In genomic region chr2:159428201-159428600, GRCm38 (mm10) we compare ENCODE assay signal across 16 mouse cellular contexts.
"Had no signal": no experiment of that assay in that cellular context is flagged by ENCODE, and none has a peak within 500 bp of the region (broad histone marks: within the 10 kb centered on the region; RNA-seq: fewer than 3 reads in every experiment).

No protein-coding gene starts in this region.

- DNase-seq: kidney, adult 18-20 months; kidney, postnatal 36 days; left cerebral cortex, postnatal 4 days; lung, adult 18-20 months; midbrain, embryonic 14.5 days; right cerebral cortex, postnatal 4 days; spleen, adult 18-20 months; thymus, adult 18-20 months; thymus, postnatal 25 days had no signal

- H3K4me1 ChIP-seq: midbrain, embryonic 10.5 days; neural tube, embryonic 15.5 days had no signal

- H3K4me3 ChIP-seq: layer of hippocampus, adult 2 months; limb, embryonic 13.5 days; midbrain, embryonic 10.5 days; myocyte; neural tube, embryonic 15.5 days had no signal

- H3K36me3 ChIP-seq: limb, embryonic 13.5 days; midbrain, embryonic 10.5 days; neural tube, embryonic 15.5 days had no signal

- H3K4me2 ChIP-seq: limb, embryonic 13.5 days; neural tube, embryonic 15.5 days had no signal

- H3K27ac ChIP-seq: hindbrain, postnatal 0 days; layer of hippocampus, adult 2 months; limb, embryonic 13.5 days; liver, embryonic 14.5 days; midbrain, embryonic 10.5 days; neural tube, embryonic 15.5 days had no signal

- H3K9ac ChIP-seq: limb, embryonic 13.5 days; liver, embryonic 14.5 days; neural tube, embryonic 15.5 days had no signal

- ATAC-seq: hindbrain, postnatal 0 days had no signal

- H3K9me3 ChIP-seq: limb, embryonic 13.5 days; midbrain, embryonic 10.5 days; neural tube, embryonic 15.5 days had no signal
